Mouse (Mus musculus) intestine, embryonic 16.5 days (tissue): ENCODE measurements around the gene Cradd. TPM values are rescaled to one million over a fixed set of nuclear protein-coding genes. Genes with fewer than 3 reads are reported as not detected.

Source experiments
- ATAC-seq: fragments of 200-750 bp; cut with Nextera tagmentation; 2 replicates; pipeline ENCODE4 v1.8.0; 2017; ENCODE audit warnings: moderate TSS enrichment, moderate library complexity
- H3K27ac ChIP-seq: fragments of 300-500 bp; sonication (generic); 2 replicates; pipeline ENCODE4 v1.5.1; 2014; ENCODE audit warnings: mild to moderate bottlenecking, low read length
- H3K27me3 ChIP-seq: fragments of 300-500 bp; sonication (generic); replicated peaks from 2 replicates; pipeline ENCODE4 v1.6.1; 2014; ENCODE audit warnings: low read length, control low read depth, mixed read lengths; ENCODE audit not compliant: control insufficient read depth, insufficient read depth
- H3K36me3 ChIP-seq: fragments of 300-500 bp; sonication (generic); 2 replicates; pipeline ENCODE4 v1.6.1; 2014; ENCODE audit warnings: low read length, control low read depth; ENCODE audit not compliant: control insufficient read depth, insufficient read depth
- H3K4me1 ChIP-seq: fragments of 300-500 bp; sonication (generic); 2 replicates; pipeline ENCODE4 v1.6.1; 2014; ENCODE audit warnings: low read length, control low read depth, mixed read lengths; ENCODE audit not compliant: control insufficient read depth, insufficient read depth
- H3K4me2 ChIP-seq: fragments of 300-500 bp; sonication (generic); 2 replicates; pipeline ENCODE4 v1.6.1; 2014; ENCODE audit warnings: low read depth, low read length, control low read depth
- H3K4me3 ChIP-seq: fragments of 300-500 bp; sonication (generic); 2 replicates; pipeline ENCODE4 v1.5.1; 2014; ENCODE audit warnings: mild to moderate bottlenecking, low read length
- H3K9ac ChIP-seq: fragments of 300-500 bp; sonication (generic); 2 replicates; pipeline ENCODE4 v1.6.1; 2014; ENCODE audit warnings: low read depth, low read length
- H3K9me3 ChIP-seq: fragments of 300-500 bp; sonication (generic); 2 replicates; pipeline ENCODE4 v1.6.1; 2016; ENCODE audit warnings: low read length, control low read depth; ENCODE audit not compliant: control insufficient read depth
- WGBS: fragments of 180-500 bp; shearing (Covaris S2); extraction: QIAGEN DNeasy Blood & Tissue Kit; methylation state at CpG from one replicate; pipeline ENCODE4 v1.1.7; 2014; 5-methylcytosine and 5-hydroxymethylcytosine counted together
- polyA plus RNA-seq: library from polyadenylated mRNA; unstranded; fragments of >200 nt; fragmentation: Nextera tagmentation; extraction: Ambion mirVana; gene quantifications from 2 replicates; pipeline ENCODE4 v1.2.1, GENCODE M21; 2015

Gene Cradd
- polyA plus RNA-seq, 1 experiment from 2014 or later = 11.8 TPM

DNA sequence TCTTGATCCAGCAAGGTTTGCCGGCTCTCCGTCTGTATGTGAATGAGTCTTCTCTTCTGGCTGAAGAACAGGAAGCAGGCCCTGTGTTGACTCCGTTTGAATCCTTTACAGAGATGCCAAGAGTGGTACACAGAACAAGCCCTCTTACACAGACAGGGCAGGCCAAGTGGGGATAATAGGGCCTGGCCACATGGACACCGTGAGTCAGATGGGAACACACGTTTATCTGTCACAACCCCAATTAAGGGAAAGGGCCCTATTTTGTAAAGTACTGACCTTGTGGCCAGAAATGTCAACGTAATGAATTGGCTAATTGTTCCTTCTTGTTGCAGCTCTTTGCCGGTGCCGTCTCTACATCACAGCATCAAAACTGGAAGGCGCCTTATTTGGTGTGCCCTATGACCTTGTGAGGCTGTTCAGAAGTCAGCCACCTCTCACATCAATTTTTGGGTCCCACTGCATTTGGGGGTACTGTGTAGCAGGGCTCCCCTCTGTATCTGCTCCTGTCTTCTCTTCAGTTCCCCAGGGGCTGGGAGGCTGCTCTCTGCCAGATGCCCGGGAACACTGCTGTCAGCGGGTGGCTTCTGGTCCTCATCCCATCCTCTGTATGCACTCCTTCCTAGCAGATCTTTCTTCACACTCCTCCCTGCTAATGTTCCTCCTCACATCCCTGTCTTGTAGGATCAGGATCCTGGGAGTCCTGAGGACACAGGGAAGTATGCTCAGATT, 124.2 kb downstream of the Cradd start:
- H3K4me3 ChIP-seq = no peak overlapping the region
- WGBS = 64% methylated on average over 11 of the region's 11 CpGs
- H3K9ac ChIP-seq = no peak overlapping the region
- no peaks in the 10 kb centered on the region for H3K27me3 ChIP-seq
- ATAC-seq = no peak
- H3K27ac ChIP-seq = no peak overlapping the region
- no peaks in the 10 kb centered on the region for H3K9me3 ChIP-seq
- 0 out of 2 replicates have a peak, but pooled peaks cover 6% of the 10 kb centered on the region for H3K4me1 ChIP-seq
- H3K36me3 ChIP-seq = no peaks in the 10 kb centered on the region
- no peak overlapping the region for H3K4me2 ChIP-seq

DNA sequence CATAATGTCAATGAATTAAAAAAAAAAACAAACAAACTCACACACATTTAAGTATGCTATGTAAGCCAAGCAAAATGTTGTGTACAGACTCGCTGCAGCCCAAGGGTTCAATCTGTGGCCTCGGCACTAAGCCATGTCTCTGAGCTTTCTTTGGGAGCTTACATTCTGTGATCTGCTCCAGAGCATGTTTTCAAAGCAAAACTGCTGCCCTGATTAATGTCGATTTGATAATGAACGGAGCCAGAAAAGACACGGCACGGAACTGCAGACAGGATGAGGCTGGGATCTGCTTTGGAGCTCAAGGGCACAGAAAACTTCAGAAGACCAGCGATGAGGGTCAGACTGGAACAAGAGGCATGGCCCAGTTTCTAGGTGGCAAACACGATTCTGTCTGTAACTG, 126.6 kb downstream of the Cradd start:
- Histone ChIP-seq H3K4me2 (no peak overlapping the region), H3K27ac (no peak overlapping the region), H3K9me3 (no peaks in the 10 kb centered on the region), H3K27me3 (no peaks in the 10 kb centered on the region), H3K4me3 (no peak overlapping the region), H3K9ac (no peak overlapping the region), H3K4me1 (peaks cover 8% of the 10 kb centered on the region; the same call in 1 of the 2 replicates), H3K36me3 (no peaks in the 10 kb centered on the region)
- no peak for ATAC-seq
- WGBS = 54% methylated on average over 8 of the region's 8 CpGs

DNA sequence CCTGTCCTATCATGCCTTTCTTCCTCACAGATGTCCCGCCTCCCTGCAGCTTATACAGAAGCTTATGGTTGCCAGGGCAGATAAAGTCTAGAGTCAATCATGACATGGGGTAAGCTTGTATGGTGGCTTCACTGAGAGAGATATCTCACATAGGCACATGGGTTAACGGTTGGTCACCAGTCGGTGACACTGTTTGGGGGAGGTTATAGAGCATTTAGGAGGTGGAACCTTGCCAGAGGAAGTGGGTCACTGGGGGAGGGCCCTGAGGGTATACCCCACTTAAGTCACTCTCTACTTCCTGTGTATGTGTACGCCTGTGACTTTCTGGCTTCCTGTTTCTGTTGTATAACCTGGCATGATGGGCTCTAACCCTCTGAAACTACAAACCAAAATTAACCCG, 128.2 kb downstream of the Cradd start:
- Histone ChIP-seq H3K9ac (no peak overlapping the region), H3K27me3 (no peaks in the 10 kb centered on the region), H3K36me3 (no peaks in the 10 kb centered on the region), H3K4me1 (peaks cover 8% of the 10 kb centered on the region; the same call in 1 of the 2 replicates), H3K9me3 (no peaks in the 10 kb centered on the region), H3K4me3 (no peak overlapping the region), H3K27ac (no peak overlapping the region), H3K4me2 (no peak overlapping the region)
- ATAC-seq = no peak
- WGBS = 85% methylated on average over 5 of the region's 5 CpGs

DNA sequence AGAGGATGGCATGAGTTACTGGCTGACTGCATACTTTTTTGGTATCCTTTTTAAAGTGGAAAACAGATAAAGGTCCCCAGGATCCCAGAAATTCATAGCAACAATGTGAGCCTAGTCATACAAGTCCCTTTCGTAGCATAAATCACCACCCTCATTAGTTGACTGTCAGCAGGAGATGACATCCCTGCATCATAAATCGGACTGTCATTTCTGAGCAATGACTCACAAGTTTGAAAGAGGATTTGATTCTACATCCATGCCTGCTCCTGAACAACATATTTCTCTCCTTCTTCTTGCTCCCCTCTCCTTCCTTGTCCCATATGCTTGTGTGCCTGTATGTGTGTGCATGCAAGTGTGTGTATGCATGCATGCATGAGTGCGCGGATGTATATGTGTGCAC, 129.2 kb downstream of the Cradd start:
- Histone ChIP-seq H3K36me3 (no peaks in the 10 kb centered on the region), H3K27ac (no peak overlapping the region), H3K9me3 (no peaks in the 10 kb centered on the region), H3K27me3 (no peaks in the 10 kb centered on the region), H3K4me3 (no peak overlapping the region), H3K4me2 (no peak overlapping the region), H3K4me1 (peaks cover 8% of the 10 kb centered on the region; the same call in 1 of the 2 replicates), H3K9ac (no peak overlapping the region)
- no peak for ATAC-seq
- 93% methylated on average over 4 of the region's 4 CpGs for WGBS

DNA sequence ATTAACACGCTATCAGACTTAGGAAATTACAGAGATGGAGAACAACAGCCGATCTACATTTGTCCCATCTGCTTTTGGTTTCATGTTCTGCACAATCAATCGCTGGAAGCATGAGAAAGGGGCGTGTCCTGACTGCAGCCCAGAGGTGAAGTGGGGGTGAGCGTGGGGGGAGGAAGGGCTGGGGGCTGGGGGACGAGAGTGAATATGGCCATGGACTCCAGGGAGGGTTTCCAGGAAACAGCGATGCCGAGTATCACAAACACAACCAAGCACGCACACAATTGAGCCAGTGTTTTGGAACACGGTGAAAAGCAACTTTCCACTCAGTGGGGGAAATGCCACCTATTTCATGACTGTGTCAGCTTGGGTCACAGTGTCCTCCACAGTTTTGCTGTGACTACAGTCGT, 130.1 kb downstream of the Cradd start:
- no peaks in the 10 kb centered on the region for H3K36me3 ChIP-seq
- no peaks in the 10 kb centered on the region for H3K9me3 ChIP-seq
- H3K9ac ChIP-seq = no peak overlapping the region
- H3K4me2 ChIP-seq = 0 out of 2 replicates have a peak overlapping the region, but pooled peaks have one; percentile 16
- WGBS = 47% methylated on average over 11 of the region's 11 CpGs
- H3K4me1 ChIP-seq = peaks cover 8% of the 10 kb centered on the region; the same call in 1 of the 2 replicates
- no peaks in the 10 kb centered on the region for H3K27me3 ChIP-seq
- no peak overlapping the region for H3K27ac ChIP-seq
- no peak overlapping the region for H3K4me3 ChIP-seq
- no peak for ATAC-seq

DNA sequence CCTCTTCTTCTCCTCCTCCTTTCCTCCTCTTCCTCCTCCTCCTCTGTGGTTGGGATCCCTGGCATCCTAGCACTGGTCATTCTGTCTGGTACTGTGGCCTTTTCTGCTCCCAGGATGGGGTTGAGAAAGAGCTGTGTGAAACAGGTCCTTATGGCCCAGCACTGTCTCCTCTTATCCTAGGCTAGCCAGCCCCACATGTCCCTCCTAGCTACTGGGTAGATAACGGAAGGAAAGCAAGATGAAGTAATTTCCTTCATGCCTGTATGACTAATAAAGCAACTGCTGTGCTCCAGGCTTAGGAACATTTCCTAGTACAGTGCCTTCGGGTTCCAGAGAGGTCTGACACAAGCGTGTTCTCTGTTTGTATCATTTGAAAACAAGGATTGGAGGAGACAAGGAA, 132.1 kb downstream of the Cradd start:
- peak; percentile 54; the same call in 1 of the 2 replicates for ATAC-seq
- 55% methylated on average over 3 of the region's 3 CpGs for WGBS
- Histone ChIP-seq H3K36me3 (no peaks in the 10 kb centered on the region), H3K4me2 (no peak overlapping the region), H3K9ac (no peak overlapping the region), H3K27ac (no peak overlapping the region), H3K4me3 (no peak overlapping the region), H3K4me1 (peaks cover 4% of the 10 kb centered on the region; the same call in 1 of the 2 replicates), H3K9me3 (no peaks in the 10 kb centered on the region; the same call in 1 of the 2 replicates), H3K27me3 (no peaks in the 10 kb centered on the region)

DNA sequence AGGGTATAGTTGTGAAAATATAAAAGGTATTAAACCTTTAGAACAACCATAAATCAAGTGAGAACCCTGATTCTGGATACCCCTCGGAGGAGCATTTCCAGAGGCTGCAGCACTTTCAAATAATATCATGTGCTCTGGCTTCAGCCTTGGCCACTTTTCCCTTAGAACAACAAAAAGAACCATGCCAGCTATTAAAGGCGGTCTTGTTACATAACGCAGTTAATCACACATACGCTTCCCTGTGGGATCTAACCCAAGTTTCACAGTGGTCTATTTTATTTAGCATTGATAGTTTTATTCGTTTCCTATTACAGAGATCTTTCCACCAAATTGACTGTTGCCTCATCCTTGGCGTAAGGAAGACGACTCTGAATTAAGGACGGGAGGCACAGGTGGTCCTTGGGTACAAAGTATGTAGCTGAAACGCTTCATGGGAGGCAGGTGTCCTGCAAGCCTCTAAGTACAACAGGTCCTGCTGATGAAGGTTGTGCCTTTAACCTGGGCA, 132.7 kb downstream of the Cradd start:
- Histone ChIP-seq H3K9me3 (no peaks in the 10 kb centered on the region; the same call in 1 of the 2 replicates), H3K27ac (no peak overlapping the region)
- 85% methylated on average over 9 of the region's 9 CpGs for WGBS

DNA sequence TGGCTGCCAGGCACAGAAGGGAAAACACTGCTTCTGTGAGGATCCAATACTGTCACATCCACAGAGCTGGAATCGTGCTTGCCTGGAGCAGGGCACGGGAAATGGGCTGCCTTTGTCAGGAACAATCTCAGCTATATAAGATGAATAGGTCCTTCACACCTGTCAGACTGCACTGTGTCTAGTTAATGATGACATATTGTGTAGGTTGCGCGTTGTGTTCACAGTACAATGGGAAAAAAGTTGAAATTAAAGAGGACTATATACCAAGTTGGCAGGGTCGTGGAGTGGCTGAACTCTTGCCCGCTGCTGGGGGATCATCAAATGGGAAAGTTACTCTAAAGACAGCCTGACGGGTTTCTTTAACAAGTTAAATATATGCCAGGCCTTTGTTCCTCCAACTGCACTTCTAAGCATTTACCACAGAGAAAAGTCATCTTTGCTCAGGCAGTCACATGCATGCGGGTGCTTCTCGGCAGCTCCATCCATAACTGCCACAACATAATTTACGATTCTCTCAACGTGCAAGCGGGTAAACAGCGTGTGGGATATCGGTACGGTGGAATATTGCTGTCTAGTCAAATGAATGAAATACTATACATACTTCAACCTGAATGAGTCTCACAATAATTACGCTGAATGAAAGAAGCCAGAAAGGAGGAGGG, 134.3 kb downstream of the Cradd start:
- Histone ChIP-seq H3K27ac (no peak overlapping the region), H3K9ac (no peak overlapping the region), H3K27me3 (no peaks in the 10 kb centered on the region), H3K4me2 (no peak overlapping the region), H3K9me3 (no peaks in the 10 kb centered on the region; the same call in 1 of the 2 replicates), H3K36me3 (no peaks in the 10 kb centered on the region), H3K4me3 (no peak overlapping the region), H3K4me1 (peaks cover 4% of the 10 kb centered on the region; the same call in 1 of the 2 replicates)
- no peak for ATAC-seq
- 60% methylated on average over 16 of the region's 16 CpGs for WGBS

More for the DNA sequence above, 132.7 kb downstream of the Cradd start:
- Histone ChIP-seq H3K27me3 (no peaks in the 10 kb centered on the region), H3K4me3 (no peak overlapping the region), H3K9ac (no peak overlapping the region), H3K4me2 (no peak overlapping the region), H3K36me3 (no peaks in the 10 kb centered on the region), H3K4me1 (peaks cover 4% of the 10 kb centered on the region; the same call in 1 of the 2 replicates)
- no peak for ATAC-seq

DNA sequence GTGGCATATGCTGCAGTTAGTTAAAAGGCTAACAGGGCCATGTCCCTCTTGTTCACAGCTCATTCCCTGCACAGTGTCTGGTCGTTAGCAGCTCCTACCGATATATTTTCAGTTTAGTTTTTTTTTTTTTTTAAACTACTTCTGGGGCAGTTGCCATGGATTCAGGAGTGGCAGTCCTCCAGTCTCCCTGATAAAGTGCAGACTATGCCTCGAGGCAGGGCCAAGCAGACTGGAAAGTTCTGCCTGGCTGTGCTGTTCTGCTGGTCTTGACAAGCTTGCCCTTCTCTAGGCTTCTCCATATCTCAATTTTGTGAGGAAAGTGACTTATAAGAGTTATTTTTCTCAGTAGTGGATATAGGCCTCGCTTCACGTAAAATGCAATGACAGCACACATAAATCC, 139.7 kb downstream of the Cradd start:
- Histone ChIP-seq H3K9ac (no peak overlapping the region), H3K4me3 (no peak overlapping the region), H3K9me3 (no peaks in the 10 kb centered on the region; the same call in 1 of the 2 replicates), H3K4me2 (no peak overlapping the region), H3K36me3 (no peaks in the 10 kb centered on the region), H3K4me1 (no peaks in the 10 kb centered on the region), H3K27ac (no peak overlapping the region), H3K27me3 (no peaks in the 10 kb centered on the region)
- 55% methylated on average over 5 of the region's 5 CpGs for WGBS
- ATAC-seq = peak; percentile 38; the same call in 1 of the 2 replicates
